Mouse (Mus musculus) frontal cortex, adult (tissue): ENCODE measurements at regions not wholly inside any gene's neighbourhood (a gene's known extent, or its start where the extent isn't known, plus 50 kb on each side); places are given as distances from the start of the nearest gene placed in this dataset.

Experiments used
- ATAC-seq: cut with Nextera tagmentation; 2 replicates; pipeline ENCODE4 v1.9.2; 2017; ENCODE audit warnings: mild to moderate bottlenecking, moderate library complexity, mixed read lengths; ENCODE audit not compliant: low TSS enrichment

GRCm38 (mm10) chr14:55301996-55302395 lies 80.2 kb downstream of the Dhrs2 start:
- no peak for ATAC-seq

DNA sequence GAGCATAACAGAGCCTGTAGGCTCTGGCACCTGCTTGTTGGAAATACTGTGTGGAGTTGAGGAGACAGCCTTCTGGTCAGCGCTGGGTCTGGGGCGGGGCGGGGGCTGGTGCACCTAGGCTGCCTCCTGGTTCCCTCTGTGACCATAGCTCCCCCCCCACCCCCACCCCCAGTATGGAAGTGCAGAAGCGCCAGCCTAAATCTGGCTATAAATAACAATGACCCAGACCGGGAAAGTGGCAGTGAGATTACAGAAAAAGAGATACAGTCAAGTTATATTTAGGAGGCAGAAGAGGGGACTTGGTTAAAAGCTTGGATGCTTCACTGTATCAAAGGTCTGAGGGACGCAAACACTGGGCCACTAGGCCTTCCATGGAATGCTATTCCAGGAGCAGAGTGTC lies 91.8 kb downstream of the Dhrs2 start:
- ATAC-seq: no peak

- no peak for ATAC-seq
Measured at GRCm38 (mm10) chr14:55323897-55324296, 102.1 kb downstream of the Dhrs2 start.

DNA sequence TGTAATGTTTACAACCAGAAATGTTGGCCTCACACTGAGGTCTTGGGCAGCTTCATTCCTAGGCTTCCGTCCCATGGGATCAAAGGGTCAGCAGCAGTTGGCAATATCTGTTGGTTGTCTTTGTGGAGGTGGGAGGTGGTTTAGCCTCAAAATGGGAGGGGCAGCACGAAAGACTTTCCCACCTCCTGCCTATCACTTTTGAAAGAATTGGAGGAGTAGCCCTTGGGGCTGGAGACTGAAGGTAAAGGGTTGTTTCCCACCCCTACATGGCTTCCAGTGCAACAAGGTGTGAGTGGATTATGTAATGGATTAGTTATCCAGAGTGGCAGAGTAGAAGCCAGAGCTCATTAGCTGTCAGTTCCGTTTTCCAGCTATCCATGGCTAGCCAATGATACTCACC lies 102.5 kb downstream of the Dhrs2 start:
- ATAC-seq: no peak

DNA sequence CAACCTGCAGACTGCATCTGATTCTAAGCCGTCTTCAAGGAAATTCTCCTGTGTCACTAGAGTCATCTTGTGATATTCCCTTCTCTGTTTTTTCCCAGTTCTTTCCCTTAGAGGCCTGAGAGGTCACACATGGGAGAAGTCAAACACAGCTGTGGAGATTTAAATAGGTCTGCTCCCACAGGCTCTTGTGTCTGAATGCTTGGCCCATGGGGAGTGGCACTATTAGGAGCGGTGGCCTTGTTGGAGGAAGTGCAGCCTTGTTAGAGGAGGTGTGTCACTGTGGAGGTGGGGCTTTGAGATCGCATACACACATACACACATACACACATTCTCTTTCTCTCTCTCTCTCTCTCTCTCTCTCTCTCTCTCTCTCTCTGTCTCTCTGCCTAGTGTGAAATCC lies 112.0 kb downstream of the Dhrs2 start:
- no peak for ATAC-seq

DNA sequence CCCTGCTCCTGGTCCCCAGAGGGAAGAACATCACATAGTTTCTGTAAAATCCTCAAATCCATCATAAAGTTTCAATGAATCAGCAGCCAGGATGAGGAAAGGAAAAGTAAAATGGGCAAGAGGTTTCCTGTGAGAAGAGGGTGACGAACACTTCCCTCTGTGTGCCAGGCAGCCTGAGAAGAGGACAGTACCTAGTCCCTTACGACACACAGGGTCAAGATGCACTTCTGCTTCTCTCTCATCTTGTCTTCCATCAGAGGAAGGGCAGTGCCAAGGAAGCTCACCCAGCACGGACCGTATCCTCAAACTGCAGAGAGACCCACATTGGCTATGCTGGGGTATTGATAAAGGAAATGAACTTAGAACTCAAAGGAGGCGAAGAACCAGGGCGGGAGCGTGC lies 112.5 kb downstream of the Dhrs2 start:
- no peak for ATAC-seq

GRCm38 (mm10) chr14:55335586-55335985 lies 113.8 kb downstream of the Dhrs2 start:
- ATAC-seq: no peak

DNA sequence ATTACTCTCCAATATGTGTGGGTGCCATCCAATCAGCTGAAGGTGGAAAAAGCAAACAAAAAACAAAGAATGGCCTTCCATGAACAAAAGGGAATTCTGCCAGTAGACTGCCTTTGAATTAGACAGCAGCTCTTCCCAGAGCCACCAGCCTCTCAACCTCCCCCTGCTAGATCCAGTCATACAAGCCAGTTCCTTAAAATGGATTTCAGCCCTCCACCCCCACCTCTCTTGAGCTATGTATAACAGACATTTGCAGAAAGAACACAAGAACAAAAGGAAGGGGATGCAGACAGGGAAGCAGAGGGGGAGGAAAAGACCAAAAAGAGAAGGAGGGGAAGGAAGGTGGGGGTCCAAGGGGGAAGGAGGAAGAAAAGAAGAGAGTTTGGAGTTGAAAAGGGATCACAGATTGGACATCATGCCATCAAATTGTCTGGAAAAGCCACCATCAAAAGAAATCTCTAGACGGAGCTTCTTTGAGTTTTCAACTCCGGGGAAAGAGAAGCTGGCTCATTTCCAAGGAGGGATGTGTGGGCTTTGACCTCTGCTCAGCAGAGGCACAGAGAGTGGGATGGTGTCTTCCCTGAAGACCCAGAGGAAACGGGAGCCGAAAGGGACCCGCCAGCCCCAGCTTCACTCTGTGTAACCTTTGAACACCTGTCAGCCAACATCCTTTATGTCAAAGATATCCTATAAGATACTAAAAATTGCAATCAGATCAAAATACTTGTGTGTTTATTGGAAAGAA lies 114.8 kb downstream of the Dhrs2 start:
- ATAC-seq: peak; percentile 74; the same call in 1 of the 2 replicates

DNA sequence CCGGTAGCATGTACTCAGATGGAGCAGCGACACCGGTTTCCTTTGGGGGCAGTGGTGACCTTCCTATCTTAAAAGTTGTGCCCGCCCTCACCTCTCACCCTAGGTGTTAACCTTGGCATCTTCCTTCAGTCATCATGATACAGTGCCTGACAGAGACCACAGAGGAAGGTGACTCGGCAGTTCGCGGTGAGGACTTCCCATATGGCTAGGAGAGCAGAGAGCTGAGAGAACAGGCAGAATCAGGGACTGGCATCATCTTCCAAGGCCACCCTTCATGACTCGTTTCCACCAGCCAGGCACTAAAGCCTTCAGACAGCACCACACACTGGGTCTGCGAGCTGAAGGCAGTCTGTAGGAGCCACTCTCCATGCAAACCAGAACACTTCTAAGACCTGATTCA lies 116.2 kb downstream of the Dhrs2 start:
- no peak for ATAC-seq

DNA sequence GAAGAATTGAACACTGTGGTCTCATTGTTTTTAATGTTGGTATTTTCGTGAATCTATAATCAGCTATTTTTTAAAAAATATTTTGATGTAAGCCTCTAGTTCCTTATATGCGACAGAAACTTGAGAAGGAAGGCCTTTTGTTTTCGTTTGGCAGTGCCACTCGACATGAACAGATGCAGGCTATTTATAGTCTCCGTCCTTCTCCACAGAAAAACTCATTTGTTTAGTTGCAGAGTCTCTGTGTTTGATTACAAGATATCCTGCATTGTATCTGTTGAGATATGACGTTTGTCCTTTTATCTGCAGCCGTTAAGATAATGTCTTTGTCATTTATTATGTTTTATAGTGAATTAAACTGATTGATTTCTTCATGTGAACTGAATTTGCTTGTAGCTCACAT lies 116.7 kb downstream of the Dhrs2 start:
- ATAC-seq: no peak; the same call in 1 of the 2 replicates

DNA sequence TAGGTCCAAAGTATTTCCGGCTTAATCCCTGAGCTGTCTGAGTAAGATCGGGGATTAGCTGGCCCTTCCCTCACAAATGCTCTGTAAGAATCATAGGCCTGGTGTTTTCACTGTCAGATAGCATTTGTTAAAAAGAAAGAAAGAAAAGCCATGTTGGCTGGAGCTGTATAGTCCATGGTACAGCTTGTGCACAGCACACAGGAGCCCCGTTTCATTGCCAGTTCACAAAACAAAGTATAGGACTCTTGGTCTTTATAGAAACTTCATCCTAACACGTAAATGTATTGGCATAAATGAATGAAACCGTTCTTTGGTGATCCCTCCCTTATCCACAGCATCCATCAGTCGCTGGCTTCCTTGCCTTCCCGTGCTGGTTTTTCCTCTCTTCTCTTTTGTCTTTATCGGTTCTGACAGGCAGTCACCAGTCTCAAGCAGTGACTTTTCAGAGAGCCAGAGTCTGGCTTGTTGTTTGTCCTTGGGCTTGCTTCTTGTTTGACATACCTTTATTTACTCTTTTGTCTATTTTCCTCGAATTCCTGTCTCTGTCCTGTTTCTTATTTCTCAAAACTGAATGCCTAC lies 117.3 kb downstream of the Dhrs2 start:
- no peak for ATAC-seq

GRCm38 (mm10) chr14:55343341-55343740 lies 121.5 kb downstream of the Dhrs2 start:
- ATAC-seq: no peak

DNA sequence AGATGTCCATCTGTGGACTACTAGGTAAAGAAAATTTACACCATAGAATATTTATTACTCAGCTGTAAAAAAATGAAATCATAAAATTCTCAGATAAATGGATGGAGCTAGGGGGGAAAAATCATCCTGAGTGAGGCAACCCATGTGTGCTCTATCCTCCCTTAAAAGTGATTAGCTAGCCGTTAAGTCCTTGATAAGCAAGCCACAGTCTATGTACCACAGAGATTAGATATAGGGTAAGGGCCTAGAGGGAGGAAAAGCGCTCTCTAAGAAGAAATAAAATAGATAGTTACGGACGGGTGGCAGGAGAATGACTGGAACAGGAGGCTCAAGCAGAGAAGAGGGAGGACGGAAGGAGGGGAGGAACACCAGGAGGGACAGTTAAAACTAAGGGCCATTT lies 122.1 kb downstream of the Dhrs2 start:
- ATAC-seq: no peak

GRCm38 (mm10) chr14:55345091-55345490 lies 123.3 kb downstream of the Dhrs2 start:
- ATAC-seq: no peak

DNA sequence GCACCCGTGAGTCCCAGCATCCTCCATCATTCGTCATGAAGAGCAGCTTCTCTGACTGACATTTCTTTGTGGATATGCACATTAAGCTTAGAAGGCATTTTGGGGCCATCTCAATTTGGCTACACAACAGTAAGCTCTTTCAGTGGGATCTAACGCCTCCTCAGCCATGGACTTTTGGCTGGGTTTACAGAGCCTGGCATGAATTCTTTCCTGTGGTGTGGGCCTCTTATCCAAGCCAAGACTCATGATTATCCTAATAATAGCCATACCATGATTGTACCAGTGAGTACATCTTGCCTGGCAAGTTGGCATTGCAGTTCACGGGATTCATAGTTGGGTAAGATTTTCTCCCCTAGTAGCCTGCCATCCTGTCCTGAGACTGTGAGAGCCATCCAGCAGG lies 126.3 kb downstream of the Dhrs2 start:
- ATAC-seq: peak; percentile 64

- ATAC-seq: no peak
Measured at GRCm38 (mm10) chr14:55357258-55357657, 121.3 kb upstream of the Dhrs4 start.

DNA sequence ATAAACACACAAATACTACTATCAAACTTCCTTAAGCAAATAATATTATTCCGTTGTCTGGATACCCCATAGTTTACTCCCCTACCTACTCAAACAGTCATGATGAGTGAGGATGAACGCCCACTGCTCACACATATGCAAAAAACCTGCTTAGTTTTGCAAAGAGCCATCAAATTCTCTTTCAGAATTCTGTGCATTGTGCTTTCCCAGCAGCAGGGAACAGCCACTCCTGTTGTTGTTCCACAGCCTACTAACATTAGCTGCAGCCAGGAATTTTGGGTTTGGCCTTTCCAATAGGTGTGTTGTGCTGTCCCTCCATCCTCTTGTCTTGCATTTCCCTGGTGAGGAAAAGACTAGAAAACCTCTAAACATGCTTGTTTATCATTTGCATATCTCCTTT lies 120.1 kb upstream of the Dhrs4 start:
- ATAC-seq: no peak

DNA sequence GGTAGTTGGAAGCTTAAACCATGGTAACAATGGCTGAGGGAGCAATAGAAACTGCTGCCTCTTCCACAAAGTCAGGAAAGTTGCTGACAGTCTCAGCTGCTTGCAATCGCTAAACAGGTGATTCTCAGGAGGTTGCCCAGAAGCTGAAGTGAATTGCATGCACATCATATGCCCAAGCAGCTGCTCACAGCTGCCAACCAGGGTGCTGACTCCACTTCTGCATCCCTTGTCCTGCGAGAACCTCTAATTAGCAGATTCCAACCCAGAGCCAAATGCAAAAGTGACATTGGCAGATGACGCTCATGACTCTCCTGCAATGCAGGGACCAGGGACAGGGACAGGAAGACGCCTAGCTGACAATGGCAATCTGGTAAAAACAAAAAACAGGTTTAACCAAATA lies 116.2 kb upstream of the Dhrs4 start:
- no peak for ATAC-seq

DNA sequence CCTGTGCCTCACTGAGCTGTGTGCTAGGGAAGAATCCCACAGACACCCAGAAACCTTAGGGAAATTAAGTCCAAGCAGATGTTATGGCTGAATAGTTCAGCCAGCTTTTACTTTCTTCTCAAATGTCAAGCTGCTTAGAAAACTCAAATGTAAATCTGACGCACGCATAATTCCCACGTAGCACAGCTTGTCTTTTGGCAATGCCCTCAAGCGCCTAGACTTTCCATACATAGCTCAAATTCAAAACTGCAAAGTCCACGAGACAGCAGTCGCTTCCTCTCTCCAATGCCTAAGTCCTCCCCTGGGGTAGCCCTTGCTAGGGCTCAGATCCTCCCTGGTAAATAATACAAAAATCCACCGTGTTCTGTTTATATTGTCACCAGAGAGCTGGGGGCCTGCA lies 115.8 kb upstream of the Dhrs4 start:
- ATAC-seq: peak; percentile 89

- ATAC-seq: peak; percentile 27; the same call in 1 of the 2 replicates
Measured at GRCm38 (mm10) chr14:55370384-55370783, 108.2 kb upstream of the Dhrs4 start.

- peak; percentile 96 for ATAC-seq
Measured at GRCm38 (mm10) chr14:55372960-55373359, 105.6 kb upstream of the Dhrs4 start.

DNA sequence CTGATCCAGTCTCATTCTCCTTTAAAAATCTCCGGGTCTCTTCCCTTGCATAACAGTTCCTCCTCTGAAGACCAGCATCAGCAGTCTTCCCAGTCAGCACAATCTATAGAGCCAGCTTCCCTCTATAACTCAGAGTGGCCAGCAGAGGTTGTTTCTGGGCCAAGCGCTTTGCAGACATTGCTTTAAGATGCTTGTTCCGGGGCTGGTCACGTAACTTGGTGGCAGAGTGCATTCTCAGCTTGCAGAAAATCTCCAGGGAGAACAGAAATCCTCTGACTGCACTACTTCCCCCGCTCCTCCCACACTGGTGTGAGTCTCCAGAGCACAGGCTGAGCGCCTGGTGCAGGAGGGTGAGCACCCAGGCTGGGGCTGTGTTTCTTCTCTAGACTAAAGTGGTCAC lies 91.8 kb upstream of the Dhrs4 start:
- peak; percentile 92 for ATAC-seq

GRCm38 (mm10) chr14:55387378-55387777 lies 91.2 kb upstream of the Dhrs4 start:
- ATAC-seq: no peak

DNA sequence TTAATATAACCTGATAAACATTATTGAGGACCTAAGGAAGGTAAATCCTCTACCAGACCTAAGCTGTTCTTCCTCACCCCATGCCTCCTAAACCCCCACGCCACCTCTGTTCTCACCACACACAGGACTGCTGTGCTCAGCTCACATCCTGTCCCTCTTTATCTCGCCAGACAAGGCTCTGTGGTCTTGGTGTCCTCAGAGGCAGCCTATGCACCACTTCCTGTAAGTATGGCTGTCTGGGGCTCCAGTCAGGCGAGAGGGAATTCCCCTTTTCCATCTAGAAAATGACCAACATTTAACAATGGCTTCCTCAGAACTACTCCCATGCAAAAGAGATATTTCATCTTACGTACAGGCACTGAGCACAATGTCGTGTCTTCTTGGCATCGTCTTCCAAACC lies 86.2 kb upstream of the Dhrs4 start:
- no peak for ATAC-seq
